Mouse (Mus musculus) intestine, embryonic 15.5 days (tissue): ENCODE results near the gene Nanp. TPM values are rescaled to one million over a fixed set of nuclear protein-coding genes. Genes with fewer than 3 reads are reported as not detected.

Experiments used
- ATAC-seq: fragments of 200-750 bp; cut with Nextera tagmentation; 2 replicates; pipeline ENCODE4 v1.8.0; 2017; ENCODE audit warnings: moderate TSS enrichment, moderate library complexity
- H3K27ac ChIP-seq: fragments of 300-500 bp; sonication (generic); 2 replicates; pipeline ENCODE4 v1.5.1; 2015; ENCODE audit warnings: mild to moderate bottlenecking, inconsistent platforms
- H3K27me3 ChIP-seq: fragments of 300-500 bp; sonication (generic); replicated peaks from 2 replicates; pipeline ENCODE4 v1.6.1; 2015; ENCODE audit warnings: inconsistent platforms
- H3K36me3 ChIP-seq: fragments of 300-500 bp; sonication (generic); 2 replicates; pipeline ENCODE4 v1.6.1; 2015; ENCODE audit warnings: inconsistent platforms
- H3K4me1 ChIP-seq: fragments of 300-500 bp; sonication (generic); replicated peaks from 2 replicates; pipeline ENCODE4 v1.6.1; 2015; ENCODE audit warnings: inconsistent platforms
- H3K4me2 ChIP-seq: fragments of 300-500 bp; sonication (generic); replicated peaks from 2 replicates; pipeline ENCODE4 v1.6.1; 2015; ENCODE audit warnings: mild to moderate bottlenecking, inconsistent platforms
- H3K4me3 ChIP-seq: fragments of 300-500 bp; sonication (generic); replicated peaks from 2 replicates; pipeline ENCODE4 v1.5.1; 2015; ENCODE audit warnings: inconsistent platforms
- H3K9ac ChIP-seq: fragments of 300-500 bp; sonication (generic); 2 replicates; pipeline ENCODE4 v1.6.1; 2015; ENCODE audit warnings: inconsistent platforms
- H3K9me3 ChIP-seq: fragments of 300-500 bp; sonication (generic); 2 replicates; pipeline ENCODE4 v1.6.1; 2016; ENCODE audit warnings: inconsistent platforms
- WGBS: fragments of 180-500 bp; shearing (Covaris S2); methylation state at CpG from one replicate; pipeline ENCODE4 v1.1.7; 2015; 5-methylcytosine and 5-hydroxymethylcytosine counted together
- polyA plus RNA-seq: library from polyadenylated mRNA; unstranded; fragments of >200 nt; fragmentation: Nextera tagmentation; extraction: Ambion mirVana; gene quantifications from 2 replicates; pipeline ENCODE4 v1.2.1, GENCODE M21; 2015

Nanp gene
- 53.8 and 61.2 TPM in 2 replicates for polyA plus RNA-seq

DNA sequence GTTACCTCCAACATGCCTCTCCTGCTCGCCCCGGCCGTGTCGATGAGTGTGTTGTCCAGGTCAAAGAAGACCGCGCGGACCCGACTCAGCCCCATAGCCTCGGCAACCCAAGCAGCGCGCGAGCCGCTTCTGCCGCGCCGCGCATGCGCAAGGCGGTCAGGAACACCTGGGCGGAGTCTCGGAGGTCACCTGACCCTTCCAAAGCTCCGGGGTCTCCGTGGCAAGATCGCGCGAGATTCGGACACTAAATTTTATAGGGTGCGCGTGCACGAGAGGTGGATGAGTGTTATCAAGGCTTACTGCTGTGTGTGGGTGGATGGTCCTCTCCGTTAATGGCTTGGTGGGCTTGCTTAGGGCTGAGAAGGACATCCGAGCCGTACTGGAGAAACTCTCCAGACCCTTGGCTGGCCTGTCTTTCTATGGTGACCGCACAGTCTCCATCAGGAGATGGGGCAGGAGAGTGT lies at the start of gene Nanp, which contains the start of gene Ninl:
TSS of gene Nanp (minus strand) at position 167 of the 464 bp plus-strand sequence.
TSS of gene Ninl (minus strand) at position 151 of the 464 bp plus-strand sequence.
- H3K4me2 ChIP-seq = peak within 1 kb of the TSS; percentile 84
- H3K9ac ChIP-seq = peak within 1 kb of the TSS; percentile 98
- H3K27me3 ChIP-seq = no peaks in the 10 kb centered on the region
- peak within 1 kb of the TSS; percentile 88 for H3K27ac ChIP-seq
- no peaks in the 10 kb centered on the region for H3K9me3 ChIP-seq
- peak; percentile 98 for ATAC-seq
- H3K36me3 ChIP-seq = no peaks in the 10 kb centered on the region
- WGBS = under 1% methylated on average over 34 of the region's 34 CpGs
- H3K4me3 ChIP-seq = peak within 1 kb of the TSS; percentile 94
- H3K4me1 ChIP-seq = no peaks in the 10 kb centered on the region

DNA sequence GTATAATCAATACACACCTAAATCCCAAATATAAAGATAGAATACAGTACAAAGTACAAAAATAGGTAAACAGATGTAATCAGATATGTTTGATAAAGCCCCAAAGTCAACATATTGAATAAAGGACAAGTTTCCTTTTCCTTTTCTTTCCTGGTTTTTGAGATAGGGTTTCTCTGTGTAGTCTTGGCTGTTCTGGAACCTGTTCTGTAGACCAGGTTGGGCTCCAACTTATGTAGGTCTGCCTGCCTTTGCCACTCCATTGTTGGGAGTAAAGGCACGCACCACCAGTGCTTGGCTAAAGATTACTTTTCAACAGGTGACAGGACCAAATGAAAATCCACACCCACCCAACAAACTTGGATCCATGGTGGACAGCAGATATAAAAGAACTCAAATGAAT lies 17.4 kb upstream of the Nanp start:
- H3K36me3 ChIP-seq = no peaks in the 10 kb centered on the region
- no peak overlapping the region for H3K4me2 ChIP-seq
- no peaks in the 10 kb centered on the region for H3K27me3 ChIP-seq
- no peak overlapping the region for H3K9ac ChIP-seq
- H3K27ac ChIP-seq = no peak overlapping the region
- no peaks in the 10 kb centered on the region for H3K9me3 ChIP-seq
- ATAC-seq = no peak
- WGBS = 89% methylated on average over 1 of the region's 1 CpGs
- H3K4me1 ChIP-seq = no peaks in the 10 kb centered on the region
- no peak overlapping the region for H3K4me3 ChIP-seq

DNA sequence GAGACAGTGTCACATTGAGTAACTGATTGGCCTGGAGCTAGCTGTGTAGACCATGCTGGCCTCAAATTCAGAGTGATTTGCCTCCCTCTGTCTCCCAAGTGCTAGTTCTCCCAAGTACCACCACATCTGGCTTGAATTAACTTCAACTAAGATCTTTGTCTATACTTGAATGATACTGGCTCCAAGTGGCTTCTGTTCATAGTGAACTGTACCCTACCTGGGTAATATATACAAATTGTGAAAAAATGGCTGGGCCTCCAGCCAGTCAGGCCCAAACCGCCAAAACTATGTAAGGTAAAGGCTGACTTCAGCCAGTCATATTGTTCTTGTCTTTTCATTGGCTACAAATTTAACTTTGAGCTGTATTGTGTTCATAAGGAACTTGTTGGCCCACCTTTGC lies 1.2 kb upstream of the Nanp start:
- no peaks in the 10 kb centered on the region for H3K9me3 ChIP-seq
- H3K27ac ChIP-seq = no peak overlapping the region
- ATAC-seq = no peak
- H3K9ac ChIP-seq = no peak overlapping the region
- no peaks in the 10 kb centered on the region for H3K27me3 ChIP-seq
- H3K4me1 ChIP-seq = no peaks in the 10 kb centered on the region
- H3K4me2 ChIP-seq = no peak overlapping the region
- H3K4me3 ChIP-seq = no peak overlapping the region
- WGBS = 92% methylated on average over 1 of the region's 1 CpGs
- no peaks in the 10 kb centered on the region for H3K36me3 ChIP-seq

GRCm38 (mm10) chr2:151039726-151040125 lies 528 bp upstream of the Nanp start:
- Histone ChIP-seq H3K27ac (0 out of 2 replicates have a peak overlapping the region, but pooled peaks have one; percentile 44), H3K4me3 (peak overlapping the region; percentile 94), H3K9ac (peak overlapping the region; percentile 73), H3K9me3 (no peaks in the 10 kb centered on the region), H3K36me3 (no peaks in the 10 kb centered on the region), H3K27me3 (no peaks in the 10 kb centered on the region), H3K4me2 (peak overlapping the region; percentile 84), H3K4me1 (no peaks in the 10 kb centered on the region)
- ATAC-seq = peak; percentile 42
- WGBS = 28% methylated on average over 8 of the region's 8 CpGs

DNA sequence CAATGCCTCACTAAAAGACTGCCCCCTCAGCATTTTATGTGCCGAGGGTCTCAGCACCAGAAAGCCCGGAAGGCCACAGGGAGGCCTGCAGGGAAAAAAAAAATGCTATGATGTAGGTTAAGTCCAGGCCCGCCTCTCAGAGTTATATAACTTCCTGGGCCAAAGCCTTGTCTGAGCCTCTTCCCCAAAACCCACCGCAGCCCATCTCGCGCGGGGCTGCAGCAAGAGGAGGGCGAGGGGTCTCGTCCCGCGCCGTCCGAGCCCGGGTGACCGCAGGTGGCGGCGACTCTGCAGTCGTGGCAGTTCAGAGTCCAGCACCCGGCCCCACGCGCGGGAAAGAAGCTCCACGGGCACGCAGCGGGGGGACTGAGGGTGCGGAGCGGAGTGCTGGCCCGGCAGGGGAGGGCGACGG lies 381 bp downstream of the Nanp start:
- H3K27me3 ChIP-seq = no peaks in the 10 kb centered on the region
- H3K27ac ChIP-seq = peak overlapping the region; percentile 88
- H3K9me3 ChIP-seq = no peaks in the 10 kb centered on the region
- peak overlapping the region; percentile 98 for H3K9ac ChIP-seq
- WGBS = under 1% methylated on average over 30 of the region's 30 CpGs
- H3K4me1 ChIP-seq = no peaks in the 10 kb centered on the region
- H3K4me2 ChIP-seq = peak overlapping the region; percentile 84
- peak; percentile 84 for ATAC-seq
- H3K36me3 ChIP-seq = no peaks in the 10 kb centered on the region
- peak overlapping the region; percentile 94 for H3K4me3 ChIP-seq

DNA sequence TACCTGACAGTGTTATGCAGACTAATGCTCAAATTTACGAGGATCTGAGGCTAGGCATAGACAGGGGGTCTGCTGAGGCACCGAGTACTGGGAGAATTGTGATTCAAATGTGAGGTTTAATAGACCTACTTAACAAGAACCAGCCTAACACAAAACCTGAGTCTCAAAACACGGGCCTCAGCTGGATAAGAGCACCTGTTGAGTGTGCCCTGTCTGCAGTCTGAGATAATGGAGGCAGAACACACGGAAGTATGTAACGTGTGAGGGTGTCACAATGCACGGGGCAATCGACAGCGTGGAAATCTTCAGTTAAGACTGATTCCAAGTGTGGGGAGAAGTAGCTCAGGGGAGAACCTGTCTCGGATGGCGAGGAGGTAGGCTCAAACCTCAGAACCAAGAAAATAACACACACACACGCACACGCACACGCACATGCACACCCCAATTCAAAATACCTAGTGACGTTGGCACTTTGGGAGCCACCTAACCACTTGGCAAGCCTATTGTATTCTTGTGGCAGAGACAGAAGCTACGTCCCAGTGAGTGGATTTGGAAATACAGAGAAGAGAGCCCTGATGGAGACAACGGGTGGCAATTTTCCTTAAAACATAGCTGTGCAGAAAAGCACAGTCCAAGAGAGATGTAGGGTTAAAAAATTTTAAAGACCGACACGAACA lies 1.2 kb downstream of the Nanp start:
- Histone ChIP-seq H3K9me3 (no peaks in the 10 kb centered on the region), H3K9ac (peak overlapping the region; percentile 98), H3K27ac (no peak overlapping the region), H3K4me2 (peak overlapping the region; percentile 84), H3K27me3 (no peaks in the 10 kb centered on the region), H3K4me1 (no peaks in the 10 kb centered on the region), H3K4me3 (peak overlapping the region; percentile 94), H3K36me3 (no peaks in the 10 kb centered on the region)
- no peak; the same call in 1 of the 2 replicates for ATAC-seq
- WGBS = 52% methylated on average over 18 of the region's 18 CpGs

GRCm38 (mm10) chr2:151037292-151037691 lies 1.9 kb downstream of the Nanp start:
- Histone ChIP-seq H3K4me3 (no peak overlapping the region), H3K4me1 (no peaks in the 10 kb centered on the region), H3K27me3 (no peaks in the 10 kb centered on the region), H3K36me3 (no peaks in the 10 kb centered on the region), H3K4me2 (peak overlapping the region; percentile 84), H3K27ac (no peak overlapping the region), H3K9me3 (no peaks in the 10 kb centered on the region), H3K9ac (no peak overlapping the region)
- WGBS = 86% methylated on average over 1 of the region's 1 CpGs
- ATAC-seq = no peak

DNA sequence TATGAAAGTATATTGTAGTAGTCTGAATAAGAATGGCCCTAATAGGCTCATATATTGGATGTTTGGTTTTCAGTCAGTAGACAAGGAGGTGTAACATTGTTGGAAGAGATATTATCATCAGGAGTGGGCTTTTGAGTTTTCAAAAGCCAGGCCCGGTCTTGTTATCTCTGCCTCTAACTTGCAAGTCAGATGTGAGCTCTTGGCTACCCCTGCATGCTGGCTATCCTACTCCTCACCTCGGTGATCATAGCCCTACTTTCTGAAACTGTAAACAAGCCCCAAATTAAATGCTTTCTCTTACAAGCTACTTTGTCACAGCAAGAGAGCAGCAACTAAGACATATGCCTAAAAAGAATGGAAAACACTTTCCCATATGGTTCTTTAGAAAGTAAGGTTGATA lies 2.5 kb downstream of the Nanp start:
- no peak overlapping the region for H3K4me3 ChIP-seq
- no peak overlapping the region for H3K9ac ChIP-seq
- WGBS = 88% methylated on average over 2 of the region's 2 CpGs
- H3K4me1 ChIP-seq = no peaks in the 10 kb centered on the region
- H3K27ac ChIP-seq = no peak overlapping the region
- H3K27me3 ChIP-seq = no peaks in the 10 kb centered on the region
- no peak for ATAC-seq
- no peaks in the 10 kb centered on the region for H3K36me3 ChIP-seq
- H3K4me2 ChIP-seq = no peak overlapping the region
- no peaks in the 10 kb centered on the region for H3K9me3 ChIP-seq

DNA sequence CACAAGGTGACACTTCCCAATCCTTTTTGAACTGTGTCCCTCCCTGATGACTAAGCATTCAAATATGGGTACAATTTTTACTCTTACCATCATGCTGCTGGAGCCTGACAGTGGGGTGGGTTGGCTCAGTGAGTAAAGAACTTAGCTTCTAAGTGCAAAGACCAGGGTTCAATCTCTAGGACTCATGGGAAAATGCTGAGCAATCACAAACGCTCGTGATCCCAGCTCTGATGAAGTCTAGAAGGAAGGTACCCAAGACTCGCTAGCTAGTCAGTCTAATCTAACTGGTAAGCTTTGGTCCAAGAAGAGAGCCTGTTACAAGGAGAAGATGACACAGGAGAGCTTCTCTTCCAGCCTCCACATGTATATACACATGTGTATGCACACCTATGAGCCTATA lies 4.8 kb downstream of the Nanp start:
- Histone ChIP-seq H3K36me3 (0 out of 2 replicates have a peak, but pooled peaks cover under 1% of the 10 kb centered on the region), H3K4me2 (no peak overlapping the region), H3K27ac (no peak overlapping the region), H3K4me3 (no peak overlapping the region), H3K9ac (no peak overlapping the region), H3K4me1 (no peaks in the 10 kb centered on the region), H3K9me3 (no peaks in the 10 kb centered on the region), H3K27me3 (no peaks in the 10 kb centered on the region)
- ATAC-seq = no peak
- 95% methylated on average over 3 of the region's 3 CpGs for WGBS

DNA sequence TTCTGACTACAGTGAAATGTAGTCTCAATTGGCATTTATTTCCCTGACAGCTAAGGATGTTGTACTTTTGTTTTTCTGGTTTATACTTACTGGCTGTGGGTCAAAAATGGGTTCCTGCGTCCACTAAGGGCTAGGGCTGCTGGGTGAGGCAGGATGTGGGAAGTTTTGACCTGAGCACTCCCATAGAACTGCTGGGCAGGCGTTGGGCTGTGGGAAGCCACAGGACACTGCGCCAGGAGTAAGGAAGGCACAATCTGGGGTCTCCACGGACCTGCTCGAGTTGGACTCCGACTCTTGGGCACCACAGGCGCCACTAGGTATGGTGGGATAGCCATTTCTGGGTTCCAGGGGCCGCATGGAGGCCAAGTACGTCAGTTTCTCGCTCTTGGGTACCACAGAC lies 18.0 kb downstream of the Nanp start:
- Histone ChIP-seq H3K4me1 (no peaks in the 10 kb centered on the region), H3K9ac (no peak overlapping the region), H3K4me2 (no peak overlapping the region), H3K27ac (no peak overlapping the region), H3K4me3 (no peak overlapping the region), H3K9me3 (no peaks in the 10 kb centered on the region), H3K36me3 (no peaks in the 10 kb centered on the region), H3K27me3 (no peaks in the 10 kb centered on the region)
- ATAC-seq = no peak
- 86% methylated on average over 10 of the region's 10 CpGs for whole genome bisulfite sequencing

GRCm38 (mm10) chr2:151015316-151015715 lies 23.9 kb downstream of the Nanp start:
- WGBS = 87% methylated on average over 2 of the region's 2 CpGs
- Histone ChIP-seq H3K27me3 (no peaks in the 10 kb centered on the region), H3K9ac (no peak overlapping the region), H3K4me1 (no peaks in the 10 kb centered on the region), H3K36me3 (no peaks in the 10 kb centered on the region), H3K4me3 (no peak overlapping the region), H3K4me2 (no peak overlapping the region), H3K9me3 (no peaks in the 10 kb centered on the region), H3K27ac (no peak overlapping the region)
- no peak for ATAC-seq

- Histone ChIP-seq H3K9me3 (no peaks in the 10 kb centered on the region), H3K36me3 (no peaks in the 10 kb centered on the region), H3K4me3 (no peak overlapping the region), H3K4me1 (0 out of 2 replicates have a peak, but pooled peaks cover 4% of the 10 kb centered on the region), H3K4me2 (no peak overlapping the region), H3K27me3 (no peaks in the 10 kb centered on the region), H3K27ac (no peak overlapping the region), H3K9ac (no peak overlapping the region)
- no peak for ATAC-seq
- WGBS = 53% methylated on average over 1 of the region's 1 CpGs
Observed at GRCm38 (mm10) chr2:151011273-151011672, 27.9 kb downstream of the Nanp start.
